Mouse (Mus musculus) left cerebral cortex, adult 11 months (tissue): Measurements from ENCODE around the gene Kif2a.
"Not testable (repeated sequence)": the region's sequence is repeated elsewhere in the genome, so short reads cannot be mapped to it uniquely, and the experiment has no call there.

Experiments used
- DNase-seq: peaks from one replicate; pipeline ENCODE4 v3.0.0; 2022; ENCODE audit warnings: low spot score

The Kif2a gene

DNA sequence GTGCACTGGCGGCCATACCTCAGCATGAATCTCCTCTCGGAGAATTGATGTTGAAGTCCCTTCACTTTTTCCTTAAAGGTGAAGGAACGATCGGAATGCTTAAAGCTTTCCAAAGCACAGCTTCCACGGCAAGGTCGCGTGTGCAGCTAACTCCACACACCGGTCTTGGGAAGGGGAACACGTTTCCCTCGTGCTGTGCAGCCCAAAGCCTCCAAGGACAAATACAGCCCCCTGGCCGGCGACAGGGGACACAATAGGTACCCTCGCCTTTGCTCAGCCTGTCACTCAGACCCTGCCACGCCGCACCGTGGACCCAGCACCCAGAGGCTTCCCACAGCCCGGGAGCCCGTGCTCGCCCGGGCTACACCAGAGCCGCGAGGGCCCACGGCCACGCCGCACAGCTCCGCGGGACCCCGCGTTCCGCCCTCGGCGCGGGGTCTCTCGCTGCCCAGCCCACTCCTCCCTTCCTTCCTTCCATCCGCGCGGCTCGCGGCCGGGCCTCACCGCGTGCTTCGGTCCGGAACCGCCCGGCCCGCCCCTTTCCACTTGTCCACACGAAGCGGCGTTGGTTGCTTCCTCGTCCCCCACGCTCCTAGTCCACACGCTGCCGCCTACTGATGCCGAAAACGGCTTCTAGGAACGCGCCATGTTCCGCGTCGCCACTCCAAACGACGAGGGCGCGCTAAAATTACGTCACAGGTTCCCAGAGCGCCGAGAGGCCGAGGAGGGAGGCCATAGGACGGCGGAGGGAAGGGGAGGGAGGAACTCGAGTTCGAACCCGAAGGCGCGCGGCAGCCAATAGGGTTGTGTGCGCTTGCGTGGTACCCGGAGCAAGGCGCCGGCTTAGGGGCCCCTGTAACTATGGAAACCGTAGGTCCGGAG is 85.4 kb downstream of the Kif2a start, which contains the start of gene Ipo11:
Gene Ipo11 (minus strand): TSS at position 703 of the 882 bp plus-strand sequence.
- DNase-seq, result peak; percentile 86

DNA sequence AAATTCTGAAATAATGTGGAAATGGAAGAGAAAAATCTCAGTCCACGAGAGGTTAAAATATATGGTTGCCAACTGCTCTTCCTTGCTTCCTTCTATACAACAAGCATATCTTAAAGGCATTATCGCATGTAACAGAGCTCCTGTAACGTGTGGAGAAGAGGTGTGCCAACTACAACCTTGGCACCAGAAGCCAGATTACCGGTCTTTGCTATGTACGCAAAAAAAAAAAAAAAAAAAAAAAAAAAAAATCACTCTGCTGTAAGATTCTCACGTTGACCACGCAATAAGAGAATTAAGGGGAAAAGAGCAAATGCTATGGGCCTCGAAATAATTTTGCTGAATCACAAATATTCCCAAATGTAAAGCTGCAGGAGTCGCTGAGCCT is 86.1 kb downstream of the Kif2a start:
- DNase-seq, result no peak

DNA sequence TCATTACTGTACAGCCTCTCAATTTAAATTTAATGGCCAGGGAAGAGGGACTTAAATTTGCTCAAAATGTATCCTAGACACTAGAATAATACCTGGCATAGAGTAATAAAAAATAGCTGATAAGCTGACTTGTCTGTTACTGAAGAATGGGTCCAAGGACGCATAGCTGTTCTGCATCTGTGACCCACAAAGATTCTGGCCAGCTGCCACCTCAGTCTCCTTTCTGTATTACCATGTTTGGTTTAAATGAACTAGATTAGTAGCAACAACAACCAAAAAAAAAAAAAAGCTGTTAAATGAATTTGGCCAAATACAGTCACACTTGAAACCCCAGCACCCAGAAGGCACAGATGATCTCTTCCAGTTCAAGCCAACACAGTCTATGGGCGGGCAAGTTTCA is 92.7 kb downstream of the Kif2a start:
- no peak for DNase-seq

DNA sequence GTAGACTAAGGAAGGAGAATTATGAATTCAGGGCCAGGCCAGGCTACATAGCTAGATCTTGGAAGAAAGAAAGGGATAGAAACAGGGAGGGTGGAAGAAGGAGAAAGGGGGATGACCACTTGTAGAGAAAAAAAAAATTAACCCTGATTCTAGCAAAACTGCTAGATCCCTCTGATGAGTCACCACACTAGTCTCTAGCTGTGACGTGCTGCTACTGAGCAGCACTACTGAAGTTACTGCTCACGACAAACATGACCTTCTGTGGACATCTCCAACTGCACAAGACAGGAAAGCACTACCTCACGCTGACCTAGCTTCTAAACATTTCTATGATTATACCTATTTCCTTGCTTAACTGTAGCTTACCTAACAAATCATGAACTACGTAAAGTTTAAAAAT is 93.6 kb downstream of the Kif2a start:
- no peak for DNase-seq

DNA sequence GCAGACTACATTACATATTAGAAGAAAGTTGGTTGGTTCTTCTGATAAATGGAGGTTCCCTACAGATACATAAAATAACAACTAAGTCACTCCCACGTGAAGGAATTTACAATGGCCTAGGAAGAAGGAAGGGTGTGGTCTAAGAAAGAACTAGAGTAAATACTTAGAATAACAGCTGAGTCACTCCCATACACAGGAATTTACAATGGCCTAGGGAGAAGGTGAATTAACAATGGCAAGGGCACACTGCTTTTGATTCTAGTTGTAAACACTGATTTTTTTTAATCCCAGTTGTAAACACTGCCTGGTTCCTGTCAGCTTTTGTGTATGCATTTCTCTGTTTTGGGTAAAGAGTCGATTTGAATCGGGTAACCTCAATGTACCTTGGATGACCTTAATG is 96.0 kb downstream of the Kif2a start:
- not testable (repeated sequence) for DNase-seq

DNA sequence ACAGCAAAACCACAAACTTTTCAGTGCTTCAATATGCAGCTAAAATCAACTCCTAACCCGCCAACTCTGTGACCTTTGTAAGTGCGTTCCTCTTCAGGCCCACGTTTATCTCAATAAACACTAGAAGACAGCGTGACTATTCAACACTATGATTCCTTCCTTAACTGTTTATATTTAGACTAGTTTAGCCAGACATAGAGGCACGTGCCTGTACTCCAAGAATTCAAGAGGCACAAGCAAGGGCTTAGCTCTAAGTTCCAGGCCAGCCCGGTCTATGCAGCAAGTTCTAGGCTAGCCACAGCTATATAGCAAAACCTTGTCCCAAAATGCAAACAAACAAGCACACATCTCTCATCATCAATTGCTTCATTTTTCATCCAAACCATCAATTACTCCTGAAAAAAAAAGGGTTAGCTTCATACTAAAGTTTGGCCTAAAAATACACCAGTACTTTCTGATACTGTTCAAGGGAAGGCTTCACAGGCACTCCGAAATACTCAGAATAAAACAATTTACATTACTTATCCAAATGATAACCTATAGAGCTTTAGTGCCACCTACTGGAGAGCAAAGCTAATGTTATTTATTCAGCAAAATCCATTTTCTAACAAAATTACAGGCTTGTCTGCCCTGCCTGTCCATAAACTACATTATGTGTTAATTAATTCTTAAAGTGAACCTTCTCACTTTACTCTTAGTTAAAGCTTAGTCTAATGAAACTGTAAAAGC is 103.4 kb downstream of the Kif2a start:
- DNase-seq, result peak; percentile 17

DNA sequence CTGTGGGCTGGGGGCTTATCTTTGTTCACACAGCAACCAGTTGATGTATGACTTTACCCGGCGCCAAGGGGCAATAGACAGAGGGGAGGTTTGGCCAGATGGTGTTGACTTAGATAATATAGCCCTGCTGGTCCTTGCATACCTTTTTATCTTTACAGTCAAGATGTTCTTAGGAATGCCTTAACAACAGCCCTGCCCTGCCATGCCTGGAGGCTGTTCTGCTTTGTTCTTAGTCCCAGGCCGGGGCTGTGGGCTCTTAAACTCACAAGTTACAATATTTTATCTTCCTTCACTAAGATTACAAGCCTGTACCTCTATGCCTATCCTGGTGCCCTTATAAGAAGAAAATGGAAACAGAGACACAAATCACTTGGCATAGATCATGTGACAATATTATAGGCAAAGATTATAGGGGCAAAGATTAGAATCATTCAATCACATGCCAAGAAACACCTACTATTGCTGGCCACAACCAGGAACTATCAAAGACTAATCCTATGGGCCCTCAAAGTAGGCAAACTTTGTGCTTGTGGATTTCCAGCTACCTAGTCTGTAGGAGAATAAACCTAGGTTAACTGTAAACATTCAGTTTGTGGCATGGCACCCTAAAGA is 108.7 kb downstream of the Kif2a start:
- no peak for DNase-seq

DNA sequence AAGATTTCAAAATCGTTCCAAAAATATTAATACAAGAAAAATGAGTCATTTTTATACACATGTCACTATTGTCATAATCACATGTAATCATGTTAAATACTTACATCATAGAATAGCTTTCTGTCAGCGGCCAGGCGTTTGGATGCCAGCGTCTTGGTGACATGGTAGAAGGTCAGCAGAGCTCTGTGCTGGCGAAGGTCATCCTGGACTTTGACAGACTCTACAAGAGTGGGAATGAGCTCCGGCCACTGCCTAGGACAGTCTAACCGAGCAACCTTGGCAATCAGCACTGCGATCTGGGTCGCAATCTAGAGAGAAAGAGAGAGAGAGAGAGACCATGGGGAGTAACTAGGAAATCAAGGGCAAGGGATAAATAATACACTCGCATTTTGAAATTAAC is 111.8 kb downstream of the Kif2a start:
- no peak for DNase-seq
